Mouse (Mus musculus) C2C12 (cell line): ENCODE measurements around the gene Trim28. TPM values are rescaled to one million over a fixed set of nuclear protein-coding genes. Genes with fewer than 3 reads are reported as not detected.

Experiments used
- H3K27me3 ChIP-seq: one replicate; pipeline ENCODE4 v1.6.1; 2011; ENCODE audit not compliant: control insufficient read depth, insufficient read depth, insufficient read length
- H3K36me3 ChIP-seq: one replicate; pipeline ENCODE4 v1.6.1; 2011; ENCODE audit not compliant: control insufficient read depth, insufficient read depth
- H3K4me3 ChIP-seq: one replicate; pipeline ENCODE4 v1.5.1; 2011; ENCODE audit warnings: mild to moderate bottlenecking, control low read depth; ENCODE audit not compliant: poor library complexity, insufficient read depth, severe bottlenecking
- H3K79me2 ChIP-seq: one replicate; pipeline ENCODE4 v1.6.1; 2011; ENCODE audit not compliant: control insufficient read depth, insufficient read depth
- H3K79me3 ChIP-seq: one replicate; pipeline ENCODE4 v1.6.1; 2011; ENCODE audit warnings: low read depth, control low read depth
- H3ac ChIP-seq: one replicate; pipeline ENCODE3; 2011; ENCODE audit warnings: low read depth; ENCODE audit not compliant: control insufficient read depth, insufficient read length
- CEBPB ChIP-seq: IDR thresholded peaks from one replicate; pipeline ENCODE4 v1.6.1; 2011; ENCODE audit warnings: low read depth, mild to moderate bottlenecking, control low read depth, moderate library complexity
- CTCF ChIP-seq: IDR thresholded peaks from one replicate; pipeline ENCODE4 v1.5.1; 2011; ENCODE audit not compliant: control insufficient read depth, insufficient read depth, insufficient read length
- FOSL1 ChIP-seq: IDR thresholded peaks from one replicate; pipeline ENCODE4 v1.8.0; 2011; ENCODE audit warnings: mild to moderate bottlenecking, low read length; ENCODE audit not compliant: poor library complexity, insufficient read depth, severe bottlenecking
- MAX ChIP-seq: IDR thresholded peaks from one replicate; pipeline ENCODE4 v1.6.1; 2011; ENCODE audit warnings: mild to moderate bottlenecking, control low read depth
- MYOD1 ChIP-seq: IDR thresholded peaks from one replicate; pipeline ENCODE4 v1.6.1; 2011; ENCODE audit warnings: low read depth; ENCODE audit not compliant: control insufficient read depth, insufficient read length
- MYOG ChIP-seq: IDR thresholded peaks from one replicate; pipeline ENCODE4 v1.6.1; 2011; ENCODE audit not compliant: control insufficient read depth, insufficient read length; ENCODE audit errors: extremely low read depth
- USF1 ChIP-seq: IDR thresholded peaks from one replicate; pipeline ENCODE4 v1.6.1; 2011; ENCODE audit warnings: low read depth, mild to moderate bottlenecking, control low read depth, moderate library complexity
- polyA plus RNA-seq: library from polyadenylated mRNA; unstranded; fragments of >200 nt; fragmentation: generic; extraction: Trizol; gene quantifications from one replicate; pipeline ENCODE4 v1.2.1, GENCODE M21; 2012; ENCODE audit warnings: missing spikeins

The Trim28 gene
- polyA plus RNA-seq, 1 experiment: 606 TPM

GRCm38 (mm10) chr7:13022773-13023535 lies 24.0 kb downstream of the Trim28 start:
- Histone ChIP-seq H3K36me3 (peaks cover 29% of the 10 kb centered on the region), H3K4me3 (no peak overlapping the region), H3ac (peak overlapping the region; percentile 41), H3K79me2 (peaks cover 35% of the 10 kb centered on the region), H3K79me3 (peaks cover 30% of the 10 kb centered on the region), H3K27me3 (peaks cover 3% of the 10 kb centered on the region)
- TF ChIP-seq USF1 (peak; percentile 5), MYOD1 (peak; percentile 17), FOSL1 (no peak), CEBPB (no peak), MAX (peak; percentile 93), MYOG (no peak)

DNA sequence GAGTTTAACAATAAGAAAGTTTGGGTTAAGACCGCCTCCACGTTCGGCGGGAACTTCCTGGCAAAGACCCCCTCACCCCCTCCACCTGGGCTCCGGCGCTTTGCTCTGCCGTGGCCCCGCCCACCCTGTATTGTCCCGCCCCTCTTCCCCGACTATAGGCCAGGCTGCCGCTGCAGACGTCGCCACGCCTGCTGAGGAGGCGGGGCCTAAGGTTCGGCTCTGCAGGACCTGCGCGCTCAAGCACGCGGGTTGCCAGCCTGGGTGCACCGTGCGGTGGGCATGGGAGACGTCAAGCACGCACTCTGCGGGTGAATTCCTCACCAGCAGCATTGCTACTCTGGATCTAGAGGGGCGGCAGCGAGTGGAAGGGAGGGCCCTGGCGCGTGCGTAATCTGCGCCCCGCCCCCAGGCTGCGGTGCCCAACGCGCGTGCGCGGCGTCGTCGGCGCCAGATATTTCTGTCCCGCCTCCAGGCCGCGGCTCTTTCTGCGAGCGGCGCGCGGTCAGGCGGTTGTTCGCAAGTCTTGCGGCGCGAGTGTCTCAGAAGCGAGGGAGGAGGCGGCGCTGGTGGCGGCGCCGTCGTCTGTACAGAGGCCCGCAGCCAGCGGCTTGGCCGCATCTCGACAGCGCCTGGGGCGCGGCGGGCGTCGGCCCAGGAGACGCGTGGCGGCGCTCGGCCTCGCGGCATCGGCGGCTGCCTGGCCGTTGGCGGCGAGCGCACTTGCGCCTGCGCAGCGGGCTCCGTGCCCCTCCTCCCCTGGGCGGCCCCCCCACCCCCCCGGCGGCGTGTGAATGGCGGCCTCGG lies 25.2 kb downstream of the Trim28 start:
- TF ChIP-seq CEBPB: no peak
- TF ChIP-seq CTCF: peak; percentile 45
- no peak for TF ChIP-seq FOSL1
- TF ChIP-seq MAX: peak; percentile 35
- H3K79me2 ChIP-seq: peaks cover 45% of the 10 kb centered on the region
- H3K36me3 ChIP-seq: peaks cover 41% of the 10 kb centered on the region
- peaks cover 34% of the 10 kb centered on the region for H3K79me3 ChIP-seq
- H3K27me3 ChIP-seq: no peaks in the 10 kb centered on the region
- H3ac ChIP-seq: peak overlapping the region; percentile 88
- peak overlapping the region; percentile 80 for H3K4me3 ChIP-seq

- H3K79me3 ChIP-seq: peaks cover 34% of the 10 kb centered on the region
- peak overlapping the region; percentile 80 for H3K4me3 ChIP-seq
- peaks cover 48% of the 10 kb centered on the region for H3K36me3 ChIP-seq
- peaks cover 52% of the 10 kb centered on the region for H3K79me2 ChIP-seq
- H3ac ChIP-seq: peak overlapping the region; percentile 88
- H3K27me3 ChIP-seq: no peaks in the 10 kb centered on the region
- TF ChIP-seq CTCF (peak; percentile 0), FOSL1 (no peak), MYOG (no peak)
These were observed 25.9 kb downstream of the Trim28 start for GRCm38 (mm10) chr7:13024805-13025204.

- Histone ChIP-seq H3K36me3 (peaks cover 56% of the 10 kb centered on the region), H3K79me3 (peaks cover 35% of the 10 kb centered on the region), H3K79me2 (peaks cover 52% of the 10 kb centered on the region), H3ac (peak overlapping the region; percentile 88), H3K4me3 (peak overlapping the region; percentile 80), H3K27me3 (no peaks in the 10 kb centered on the region)
- TF ChIP-seq MYOG (no peak), CTCF (no peak), MAX (no peak), CEBPB (no peak), MYOD1 (no peak), USF1 (no peak), FOSL1 (no peak)
These were observed 26.7 kb downstream of the Trim28 start for GRCm38 (mm10) chr7:13025511-13026112.

- Histone ChIP-seq H3K79me2 (peaks cover 52% of the 10 kb centered on the region), H3K27me3 (no peaks in the 10 kb centered on the region), H3ac (no peak overlapping the region), H3K79me3 (peaks cover 35% of the 10 kb centered on the region), H3K36me3 (peaks cover 87% of the 10 kb centered on the region), H3K4me3 (no peak overlapping the region)
- TF ChIP-seq MYOG (no peak), CEBPB (no peak), MYOD1 (no peak), USF1 (no peak), FOSL1 (no peak), MAX (no peak), CTCF (no peak)
These were observed 30.1 kb downstream of the Trim28 start for GRCm38 (mm10) chr7:13028986-13029385.
